Mouse (Mus musculus) brain, embryonic 14.5 days (tissue): ENCODE results near the gene Rnf115. TPM values are rescaled to one million over a fixed set of nuclear protein-coding genes. Genes with fewer than 3 reads are reported as not detected.

Source experiments
- DNase-seq: peaks from one replicate; pipeline ENCODE4 v3.0.0-alpha.2; 2011; ENCODE audit warnings: low read depth
- CTCF ChIP-seq: fragments of 200-500 bp; IDR thresholded peaks from 2 replicates; pipeline ENCODE4 v1.5.1; 2012; ENCODE audit warnings: inconsistent platforms, mild to moderate bottlenecking, moderate library complexity, borderline replicate concordance; ENCODE audit not compliant: insufficient read depth, insufficient read length; ENCODE audit errors: extremely low read depth
- POLR2A ChIP-seq: fragments of 200-500 bp; IDR thresholded peaks from 2 replicates; pipeline ENCODE4 v1.6.1; 2012; ENCODE audit warnings: mild to moderate bottlenecking, inconsistent platforms, borderline replicate concordance; ENCODE audit not compliant: poor library complexity, insufficient read depth, insufficient read length, severe bottlenecking; ENCODE audit errors: extremely low read depth
- polyA plus RNA-seq: library from polyadenylated mRNA; depleted of rRNA; stranded (reverse); fragments of >200 nt; gene quantifications from 2 replicates; pipeline ENCODE4 v1.2.3, GENCODE M21; 2012

Rnf115 gene
- polyA plus RNA-seq, 1 experiment, result 47.5 TPM

DNA sequence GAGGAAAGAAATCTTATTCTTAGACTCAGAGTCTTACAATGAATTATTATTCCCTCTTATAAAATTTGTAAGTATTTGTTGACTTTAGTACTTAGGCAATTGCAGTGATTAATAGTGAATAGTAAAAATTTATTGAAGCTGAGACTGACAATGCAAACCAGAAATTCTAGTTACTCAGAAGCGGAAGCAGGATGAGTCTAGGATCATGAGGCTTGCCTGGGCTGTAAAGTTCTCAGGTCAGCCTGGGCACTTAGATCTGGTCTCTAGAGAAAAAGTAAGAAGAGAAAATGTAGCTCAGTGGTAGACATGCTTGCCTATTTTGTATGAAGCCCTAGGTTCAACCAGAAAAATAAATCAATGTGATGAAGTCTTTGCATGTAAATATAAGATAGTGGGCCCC, 28.5 kb downstream of the Rnf115 start:
- TF ChIP-seq CTCF (no peak), POLR2A (no peak)
- DNase-seq, result no peak

DNA sequence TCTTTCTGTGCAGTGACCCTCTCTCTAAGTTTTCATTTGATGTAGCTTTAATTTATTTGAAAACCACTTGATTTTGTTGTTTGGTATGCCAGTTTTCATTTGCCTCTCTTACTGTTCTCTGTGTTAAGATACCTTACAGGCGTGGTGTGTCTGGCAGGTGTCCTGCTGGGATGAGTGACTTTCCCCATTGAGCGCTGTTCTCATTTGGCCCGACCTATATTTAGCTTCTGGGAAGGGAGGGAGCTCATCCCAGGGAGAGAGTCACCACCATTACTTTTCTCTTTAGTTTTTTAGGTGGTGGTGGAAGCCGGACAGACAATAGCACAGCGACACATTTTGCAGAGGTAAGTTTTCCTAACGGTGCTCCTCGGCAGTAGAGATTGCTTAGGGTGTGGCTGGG, 30.2 kb downstream of the Rnf115 start:
- no peak for DNase-seq
- TF ChIP-seq CTCF (no peak), POLR2A (no peak)

DNA sequence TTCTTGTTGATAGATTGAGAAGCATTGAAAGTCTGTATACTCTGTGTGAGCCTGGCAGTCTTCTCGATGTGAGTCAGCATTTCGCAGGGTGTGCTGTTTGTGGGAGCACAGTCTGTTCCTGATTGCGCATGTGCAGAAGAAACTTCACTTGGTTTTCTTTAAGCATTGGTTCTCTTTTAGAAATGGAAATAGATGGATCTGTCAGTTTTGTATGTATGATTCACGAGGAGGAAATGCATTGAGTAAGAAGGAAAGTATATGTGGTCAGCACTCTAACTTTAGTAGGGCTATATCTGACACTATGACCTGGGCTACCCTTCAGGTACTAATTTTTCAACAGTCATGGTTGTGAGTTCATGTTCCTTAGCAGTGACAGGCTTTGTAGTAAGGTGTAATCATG, 32.2 kb downstream of the Rnf115 start:
- TF ChIP-seq POLR2A (no peak), CTCF (no peak)
- DNase-seq, result no peak

DNA sequence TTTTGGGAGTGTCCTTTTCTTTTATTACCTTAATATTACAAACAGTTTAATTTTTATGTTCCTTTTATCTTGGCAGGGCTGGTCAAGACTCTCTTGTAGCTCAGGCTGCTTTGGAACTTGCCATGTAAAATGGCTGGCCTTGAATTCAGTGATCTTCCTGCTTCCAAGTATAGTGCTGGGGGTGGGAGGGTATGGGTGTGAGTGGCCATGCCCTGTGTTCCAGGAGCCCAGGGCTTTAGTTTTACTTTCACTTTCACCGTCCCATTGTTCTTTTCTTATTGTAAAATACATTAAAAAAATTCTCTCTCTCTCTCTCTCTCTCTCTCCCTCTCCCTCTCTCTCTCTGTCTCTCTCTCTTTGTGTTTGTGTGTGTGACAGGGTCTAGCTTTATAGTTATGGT, 37.1 kb downstream of the Rnf115 start:
- DNase-seq, result no peak
- TF ChIP-seq CTCF (no peak), POLR2A (no peak)

DNA sequence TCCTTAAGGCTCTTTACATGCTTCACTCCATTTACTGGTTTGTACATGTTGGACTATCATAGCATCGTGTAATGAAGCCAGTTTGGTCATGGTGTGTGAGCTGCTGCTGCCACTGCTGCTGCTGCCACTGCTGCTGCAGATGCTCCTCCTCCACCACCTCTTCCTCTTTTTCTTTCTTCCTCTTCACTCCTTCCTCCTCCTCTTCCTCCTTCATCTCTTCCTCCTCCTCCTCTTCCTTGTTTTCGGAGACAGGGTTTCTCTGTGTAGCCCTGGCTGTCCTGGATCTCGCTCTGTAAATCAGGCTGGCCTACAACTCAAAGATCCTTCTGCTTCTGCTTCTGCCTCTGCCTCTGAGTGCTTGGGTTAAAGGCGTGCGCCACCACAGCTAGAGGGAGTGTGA, 42.5 kb downstream of the Rnf115 start:
- TF ChIP-seq CTCF (no peak), POLR2A (no peak)
- no peak for DNase-seq

DNA sequence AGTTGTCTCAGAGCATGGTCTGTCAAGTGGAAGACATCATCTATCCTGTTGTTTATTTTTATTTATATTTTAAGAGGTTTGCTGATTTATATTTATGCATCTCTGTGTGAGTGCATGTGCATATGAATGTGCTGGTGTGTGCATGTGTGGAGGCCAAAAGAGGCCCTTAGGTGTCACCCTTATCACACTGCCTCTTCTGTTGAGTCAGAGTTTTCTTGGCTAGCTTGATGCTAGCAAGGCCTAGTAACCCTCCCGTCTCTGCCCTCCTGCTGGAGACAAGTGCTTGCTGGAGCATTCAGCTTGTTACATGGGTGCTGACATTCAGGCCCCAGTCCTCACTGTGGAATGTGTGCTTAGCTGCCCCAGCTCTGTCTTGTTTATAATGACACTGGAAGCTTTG, 45.5 kb downstream of the Rnf115 start:
- TF ChIP-seq CTCF, result no peak
- no peak for DNase-seq

DNA sequence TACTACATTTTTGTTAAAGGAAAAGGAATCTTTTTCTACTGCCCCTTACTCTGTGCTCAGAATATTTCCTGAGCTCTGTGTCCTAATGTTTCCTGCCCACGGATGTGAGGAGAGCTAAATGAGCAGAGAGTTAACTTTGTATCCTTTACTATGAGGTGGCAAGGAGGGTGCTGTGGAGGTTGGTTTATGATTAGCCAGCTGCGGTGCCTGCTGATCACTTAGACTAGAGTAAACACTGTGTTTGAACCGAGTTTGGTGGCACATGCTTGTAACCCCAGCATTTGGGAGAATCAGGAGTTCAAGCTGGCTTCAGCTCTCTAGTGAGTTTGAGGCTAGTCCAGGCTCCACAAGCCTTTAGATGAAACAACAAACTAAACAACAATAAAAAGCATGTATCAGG, 49.7 kb downstream of the Rnf115 start:
- no peak for DNase-seq
- TF ChIP-seq CTCF (no peak), POLR2A (no peak)

DNA sequence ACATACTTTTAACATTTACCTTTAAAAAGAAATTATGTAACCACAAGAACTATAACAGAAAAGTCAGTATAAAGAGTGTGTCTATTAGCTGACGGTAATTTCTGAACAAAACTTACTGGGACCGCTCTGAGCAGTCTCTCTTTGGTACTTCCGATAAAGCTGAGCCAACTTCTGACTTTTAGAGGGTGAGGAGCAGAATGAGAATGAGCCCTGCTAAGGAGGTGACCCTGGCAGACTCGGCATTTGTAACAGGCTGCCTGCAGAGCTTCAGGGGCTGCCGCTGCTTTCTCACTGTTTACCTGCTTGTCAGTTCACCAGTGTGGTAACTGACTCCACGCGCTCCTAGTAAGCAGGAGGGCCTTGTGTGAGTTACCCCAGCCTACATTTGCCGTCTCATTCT, 54.8 kb downstream of the Rnf115 start:
- peak; percentile 12 for DNase-seq
- TF ChIP-seq CTCF, result no peak
- no peak for TF ChIP-seq POLR2A

DNA sequence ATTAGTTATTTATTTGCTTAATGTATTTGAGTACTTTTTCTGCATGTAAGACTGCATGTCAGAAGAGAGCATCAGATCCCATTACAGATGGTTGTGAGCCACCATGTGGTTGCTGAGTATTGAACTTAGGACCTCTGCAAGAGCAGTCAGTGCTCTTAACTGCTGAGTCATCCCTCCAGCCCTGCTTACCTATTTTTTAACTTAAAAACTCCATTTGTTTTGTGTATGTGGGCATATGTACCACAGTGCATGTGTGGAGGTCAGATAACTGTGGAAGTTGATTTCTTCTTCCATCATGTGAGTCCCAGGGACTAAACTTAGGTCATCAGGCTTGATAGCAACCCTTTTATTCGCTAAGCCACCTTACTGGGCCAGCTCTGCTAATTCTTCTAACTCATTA, 60.3 kb downstream of the Rnf115 start:
- no peak for DNase-seq
- TF ChIP-seq POLR2A, result no peak

DNA sequence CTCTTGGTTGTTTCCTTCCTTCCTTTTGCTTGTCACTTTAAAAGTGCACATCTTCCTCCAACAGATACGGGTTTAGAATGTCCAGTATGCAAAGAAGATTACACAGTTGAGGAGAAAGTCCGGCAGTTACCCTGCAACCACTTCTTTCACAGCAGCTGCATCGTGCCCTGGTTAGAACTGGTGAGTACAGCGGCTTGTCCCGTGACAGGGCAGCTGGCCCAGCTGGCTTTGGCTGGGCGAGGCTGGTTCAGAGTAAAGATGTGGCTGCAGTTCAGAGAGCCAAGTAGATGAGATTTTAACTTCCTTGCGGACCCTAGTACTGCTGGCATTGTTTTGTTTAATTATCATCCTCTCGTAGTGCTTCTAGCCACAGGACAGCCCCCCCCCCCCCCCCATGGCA, 61.0 kb downstream of the Rnf115 start:
- TF ChIP-seq CTCF (no peak), POLR2A (no peak)
- DNase-seq, result no peak

DNA sequence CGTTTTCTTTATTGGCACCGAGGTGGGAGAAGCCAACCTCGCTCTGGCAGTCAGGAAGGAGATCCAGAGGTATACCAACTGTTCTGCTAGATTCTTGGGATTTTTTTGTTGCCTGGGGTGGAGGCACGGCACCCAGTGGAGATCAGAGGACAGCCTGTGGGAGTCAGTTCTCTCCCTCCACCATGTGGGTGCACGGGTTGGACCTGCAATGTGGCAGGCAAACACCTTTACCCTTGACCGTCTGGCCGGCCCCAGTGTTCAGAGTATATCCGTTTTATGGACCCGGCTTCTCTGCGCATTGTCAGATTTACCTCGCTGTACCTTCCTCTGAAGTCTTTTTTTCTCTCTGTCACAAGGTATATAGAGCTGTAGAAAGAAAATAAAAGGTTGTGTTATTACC, 72.8 kb downstream of the Rnf115 start:
- DNase-seq, result no peak
- TF ChIP-seq POLR2A, result no peak
- no peak for TF ChIP-seq CTCF

DNA sequence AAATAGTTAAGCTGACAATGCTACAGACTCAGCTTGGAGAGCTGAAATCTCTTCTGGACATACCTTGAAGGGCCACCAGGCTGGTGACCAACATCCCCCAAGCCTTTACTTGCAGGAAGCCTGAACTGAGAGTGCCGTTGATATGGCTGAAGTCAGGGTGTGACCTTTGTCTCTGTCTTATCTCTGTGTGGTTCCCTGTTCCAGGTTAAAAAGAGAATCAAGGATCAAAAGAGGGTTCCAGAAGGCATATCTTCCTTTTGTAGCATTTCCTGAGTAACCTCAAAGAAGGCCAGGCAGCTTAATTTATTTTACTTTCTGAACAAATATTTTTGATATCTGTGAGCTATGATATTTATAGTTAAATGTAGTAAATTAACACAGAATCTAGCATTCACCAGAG, 74.8 kb downstream of the Rnf115 start:
- TF ChIP-seq CTCF (no peak), POLR2A (no peak)
- DNase-seq, result no peak

DNA sequence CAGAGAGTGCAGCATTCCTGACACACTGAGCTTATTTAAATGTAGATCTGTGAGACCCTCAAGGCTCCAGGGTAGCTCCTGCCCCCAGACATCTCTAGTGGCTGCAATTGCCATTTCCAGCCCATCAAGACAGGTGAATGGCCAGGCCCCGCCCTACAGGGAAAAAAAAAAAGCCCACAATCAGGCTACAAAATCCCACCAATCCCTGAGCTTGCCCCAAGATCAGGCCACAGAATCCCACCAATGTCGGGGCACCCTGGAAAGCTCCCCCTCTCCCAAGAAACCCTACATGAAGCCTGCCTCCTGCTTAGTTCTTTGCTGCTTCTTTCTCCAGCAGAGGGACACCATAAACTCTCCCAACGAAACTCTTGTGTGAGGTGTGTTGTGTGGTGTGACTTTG, 80.7 kb downstream of the Rnf115 start:
- peak; percentile 46 for DNase-seq
- TF ChIP-seq CTCF (no peak), POLR2A (no peak)

DNA sequence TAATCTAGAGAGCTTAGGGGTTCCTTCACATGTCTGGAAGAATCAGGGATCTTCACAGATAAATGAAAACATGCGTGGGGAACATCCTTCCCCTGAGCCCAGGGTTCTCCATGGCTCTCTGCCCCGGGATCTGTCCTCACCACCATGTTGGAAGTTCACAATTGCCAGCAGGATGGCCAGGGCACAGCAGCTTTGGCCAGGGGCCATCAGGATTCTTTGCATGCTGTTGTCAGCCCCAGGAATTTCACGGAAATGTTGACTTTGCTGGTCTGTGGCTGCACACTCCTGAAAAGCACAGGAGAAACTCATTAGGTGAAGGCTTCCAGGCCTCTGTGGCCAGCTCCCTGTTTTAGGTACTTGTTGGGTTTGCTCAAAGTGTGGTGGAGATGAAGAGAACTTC, 81.2 kb downstream of the Rnf115 start:
- DNase-seq, result no peak
- no peak for TF ChIP-seq CTCF
- no peak for TF ChIP-seq POLR2A

DNA sequence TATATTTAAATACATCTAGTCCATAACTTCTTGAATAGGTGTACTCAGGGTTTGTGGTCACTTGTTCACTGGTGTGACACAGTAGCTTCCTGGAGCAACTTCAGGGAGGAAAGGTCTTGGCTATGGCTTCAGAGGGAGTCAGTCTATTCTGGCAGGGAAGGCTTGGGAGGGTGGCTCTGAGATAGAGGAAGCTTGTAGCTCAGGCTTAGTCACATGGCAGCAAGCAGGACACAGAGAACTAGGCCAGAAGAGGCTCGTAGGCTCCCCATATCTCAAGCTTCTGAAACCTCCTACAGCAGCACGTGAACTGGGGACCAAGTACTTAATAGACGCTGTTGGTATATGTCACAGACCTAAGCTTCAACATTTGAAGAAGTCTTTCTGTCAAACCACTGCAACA, 83.8 kb downstream of the Rnf115 start:
- no peak for TF ChIP-seq CTCF
- no peak for TF ChIP-seq POLR2A
- no peak for DNase-seq

DNA sequence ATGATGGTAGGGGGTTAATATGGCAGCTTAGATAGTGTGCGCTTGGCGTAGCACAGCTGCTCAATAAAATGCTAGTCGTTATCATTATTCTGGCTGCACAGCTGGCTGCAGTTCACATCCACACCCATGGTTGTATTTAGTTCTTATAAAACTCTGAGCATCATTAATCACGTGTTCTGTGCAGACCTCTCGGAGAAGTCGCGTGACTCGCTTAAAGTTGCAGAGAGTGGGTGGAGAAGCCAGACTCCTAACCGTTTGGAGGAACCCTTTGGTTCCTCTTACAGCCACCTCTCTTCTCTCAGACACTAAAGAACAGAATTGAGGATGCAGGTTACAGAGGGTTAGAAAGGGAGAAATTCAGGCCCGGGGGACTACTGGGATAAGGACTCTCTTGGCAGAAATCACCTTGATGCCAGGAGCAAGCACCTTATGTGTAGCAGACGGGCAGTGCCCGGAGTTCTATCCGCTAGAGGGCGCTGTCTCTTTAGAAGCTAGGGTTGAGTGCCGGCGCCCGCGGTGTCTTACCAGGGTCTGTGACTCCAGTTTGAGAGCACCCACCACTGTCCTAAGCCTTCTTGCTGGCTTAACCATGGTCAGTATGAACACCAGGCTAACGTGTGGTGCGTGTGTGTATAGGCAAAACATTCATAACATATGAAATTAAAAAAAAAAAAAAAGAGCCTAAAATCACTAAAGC, 85.1 kb downstream of the Rnf115 start:
- peak; percentile 77 for DNase-seq
- TF ChIP-seq CTCF, result peak; percentile 71
- TF ChIP-seq POLR2A, result no peak

DNA sequence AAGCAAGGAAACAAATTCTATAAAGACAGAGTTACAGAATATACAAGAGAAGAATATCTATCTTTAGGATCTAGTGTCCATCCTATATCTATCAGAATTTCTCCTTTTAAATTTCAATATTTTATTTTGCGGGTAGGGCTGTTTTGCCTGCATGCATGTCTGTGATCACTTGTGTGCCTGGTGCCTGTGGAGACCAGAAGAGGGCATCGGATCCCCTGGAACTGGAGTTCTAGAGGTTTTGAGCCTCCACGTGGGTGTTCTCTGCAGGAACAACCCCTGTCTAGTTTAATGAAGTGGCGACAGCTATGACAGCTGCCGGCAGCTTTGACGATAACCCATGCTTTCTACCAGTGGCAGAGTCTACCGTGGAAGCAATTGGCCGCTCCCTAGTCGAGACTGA, 85.6 kb downstream of the Rnf115 start:
- no peak for TF ChIP-seq POLR2A
- TF ChIP-seq CTCF, result peak; percentile 35; the same call in 1 of the 2 replicates
- peak; percentile 54 for DNase-seq
